Mouse (Mus musculus) forebrain, embryonic 12.5 days (tissue): Measurements from ENCODE around the gene Ercc8. TPM values are rescaled to one million over a fixed set of nuclear protein-coding genes. Genes with fewer than 3 reads are reported as not detected.

ENCODE experiments used
- ATAC-seq: fragments of 200-750 bp; cut with Nextera tagmentation; 2 replicates; pipeline ENCODE4 v1.8.0; 2017; ENCODE audit warnings: moderate TSS enrichment; ENCODE audit not compliant: low FRiP score
- H3K27ac ChIP-seq: fragments of 300-500 bp; sonication (generic); 2 replicates; pipeline ENCODE4 v1.5.1; 2016; ENCODE audit warnings: mild to moderate bottlenecking
- H3K27me3 ChIP-seq: fragments of 300-500 bp; sonication (generic); 2 replicates; pipeline ENCODE4 v1.6.1; 2016; ENCODE audit warnings: mild to moderate bottlenecking
- H3K36me3 ChIP-seq: fragments of 300-500 bp; sonication (generic); replicated peaks from 2 replicates; pipeline ENCODE4 v1.6.1; 2016; ENCODE audit warnings: mild to moderate bottlenecking
- H3K4me1 ChIP-seq: fragments of 300-500 bp; sonication (generic); 2 replicates; pipeline ENCODE4 v1.6.1; 2016
- H3K4me2 ChIP-seq: fragments of 300-500 bp; sonication (generic); 2 replicates; pipeline ENCODE4 v1.6.1; 2016; ENCODE audit warnings: mild to moderate bottlenecking, moderate library complexity
- H3K4me3 ChIP-seq: fragments of 300-500 bp; sonication (generic); replicated peaks from 2 replicates; pipeline ENCODE4 v1.5.1; 2016; ENCODE audit warnings: mild to moderate bottlenecking
- H3K9ac ChIP-seq: fragments of 300-500 bp; sonication (generic); 2 replicates; pipeline ENCODE4 v1.6.1; 2016; ENCODE audit warnings: mild to moderate bottlenecking
- H3K9me3 ChIP-seq: fragments of 300-500 bp; sonication (generic); 2 replicates; pipeline ENCODE4 v1.6.1; 2016
- WGBS: fragments of 180-500 bp; shearing (Covaris S2); methylation state at CpG from one replicate; pipeline ENCODE4 v1.1.7; 2016; 5-methylcytosine and 5-hydroxymethylcytosine counted together
- polyA plus RNA-seq: library from polyadenylated mRNA; unstranded; fragments of >200 nt; fragmentation: Nextera tagmentation; extraction: Ambion mirVana; gene quantifications from 2 replicates; pipeline ENCODE4 v1.2.1, GENCODE M21; 2016

Ercc8 gene
- polyA plus RNA-seq, 1 experiment from 2014 or later = 23.0 TPM

DNA sequence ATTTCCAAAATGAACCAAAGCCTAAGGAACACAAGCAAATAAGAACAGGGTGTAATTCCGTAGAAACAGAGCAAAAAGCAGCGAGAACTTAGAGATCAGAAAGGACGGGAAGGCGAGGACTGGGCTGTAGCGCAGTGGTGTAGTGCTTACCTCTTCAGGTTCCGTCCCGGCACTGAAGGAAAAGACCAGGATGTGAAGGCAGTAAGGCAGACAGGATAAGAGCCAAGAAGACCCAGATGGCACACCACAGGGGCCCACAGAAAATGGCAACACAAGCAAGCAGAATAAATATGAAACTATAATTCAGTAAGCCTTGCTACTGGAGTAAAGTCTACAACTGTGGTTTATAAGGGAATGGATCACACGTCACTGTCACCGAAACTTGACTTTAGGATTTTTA, 5.4 kb downstream of the Ercc8 start:
- Histone ChIP-seq H3K4me1 (peaks cover 8% of the 10 kb centered on the region), H3K27ac (no peak overlapping the region), H3K4me3 (no peak overlapping the region), H3K4me2 (no peak overlapping the region), H3K9ac (no peak overlapping the region), H3K36me3 (peaks cover 15% of the 10 kb centered on the region; the same call in 1 of the 2 replicates), H3K9me3 (no peaks in the 10 kb centered on the region), H3K27me3 (no peaks in the 10 kb centered on the region)
- WGBS = 95% methylated on average over 9 of the region's 9 CpGs
- ATAC-seq = no peak

- H3K27ac ChIP-seq = no peak overlapping the region
- no peak overlapping the region for H3K9ac ChIP-seq
- no peak overlapping the region for H3K4me2 ChIP-seq
- H3K27me3 ChIP-seq = no peaks in the 10 kb centered on the region
- peaks cover 18% of the 10 kb centered on the region for H3K36me3 ChIP-seq
- H3K9me3 ChIP-seq = no peaks in the 10 kb centered on the region
- no peak overlapping the region for H3K4me3 ChIP-seq
- ATAC-seq = no peak
- H3K4me1 ChIP-seq = peaks cover 3% of the 10 kb centered on the region
- WGBS = 94% methylated on average over 3 of the region's 3 CpGs
These were observed 6.1 kb downstream of the Ercc8 start for GRCm38 (mm10) chr13:108164621-108165020.

GRCm38 (mm10) chr13:108170002-108170401, 11.5 kb downstream of the Ercc8 start:
- H3K27ac ChIP-seq = no peak overlapping the region
- no peak overlapping the region for H3K4me2 ChIP-seq
- no peak overlapping the region for H3K9ac ChIP-seq
- H3K36me3 ChIP-seq = peaks cover 35% of the 10 kb centered on the region
- 95% methylated on average over 1 of the region's 1 CpGs for WGBS
- no peak for ATAC-seq
- no peaks in the 10 kb centered on the region for H3K27me3 ChIP-seq
- no peaks in the 10 kb centered on the region for H3K9me3 ChIP-seq
- no peak overlapping the region for H3K4me3 ChIP-seq
- H3K4me1 ChIP-seq = no peaks in the 10 kb centered on the region

DNA sequence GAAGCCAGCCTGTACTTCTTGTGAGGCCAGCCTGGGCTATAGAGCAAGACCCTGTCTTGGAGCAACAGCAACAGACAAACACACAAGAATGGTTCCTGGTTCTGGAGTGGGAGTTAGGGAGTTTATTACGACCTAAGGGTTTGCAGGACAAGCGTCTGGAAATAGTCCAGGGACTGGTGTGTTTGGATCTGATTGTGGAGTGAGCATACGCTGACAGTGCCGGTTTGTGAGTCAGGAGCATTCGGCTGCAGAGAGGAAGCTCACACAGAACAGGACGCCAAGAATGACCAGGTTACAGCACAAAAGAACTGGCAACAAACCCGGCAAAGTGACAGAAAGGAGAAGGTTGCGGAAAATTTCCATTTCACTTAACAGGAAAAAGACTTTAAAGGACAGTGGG, 12.0 kb downstream of the Ercc8 start:
- Histone ChIP-seq H3K4me1 (no peaks in the 10 kb centered on the region), H3K9ac (no peak overlapping the region), H3K27ac (no peak overlapping the region), H3K9me3 (no peaks in the 10 kb centered on the region), H3K4me2 (no peak overlapping the region), H3K36me3 (peaks cover 35% of the 10 kb centered on the region), H3K4me3 (no peak overlapping the region), H3K27me3 (no peaks in the 10 kb centered on the region)
- ATAC-seq = no peak
- WGBS = 88% methylated on average over 8 of the region's 8 CpGs

DNA sequence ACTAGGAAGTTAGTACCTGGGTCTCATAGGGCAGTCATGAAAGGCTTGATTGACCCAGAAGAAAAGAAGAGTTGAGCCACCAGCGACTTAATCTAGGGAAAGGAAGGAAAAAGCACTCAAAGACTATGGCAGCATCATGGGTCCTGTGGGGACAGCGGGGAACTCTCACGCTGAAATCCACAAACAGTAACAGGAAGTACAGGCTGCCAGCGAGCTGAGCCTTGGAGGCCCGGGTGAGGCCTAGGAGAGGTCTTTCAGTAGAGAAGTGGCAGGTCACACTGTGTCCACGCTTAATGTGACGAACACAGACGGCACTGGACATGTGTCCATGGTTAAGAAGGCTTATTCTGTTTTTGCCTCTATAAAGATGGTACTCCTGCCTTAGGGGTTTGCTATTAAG, 21.1 kb downstream of the Ercc8 start:
- Histone ChIP-seq H3K4me2 (no peak overlapping the region), H3K36me3 (peaks cover 55% of the 10 kb centered on the region), H3K27me3 (no peaks in the 10 kb centered on the region), H3K4me3 (no peak overlapping the region), H3K27ac (no peak overlapping the region), H3K9me3 (no peaks in the 10 kb centered on the region), H3K9ac (no peak overlapping the region), H3K4me1 (no peaks in the 10 kb centered on the region)
- WGBS = 91% methylated on average over 8 of the region's 8 CpGs
- ATAC-seq = no peak

GRCm38 (mm10) chr13:108180821-108181220, 22.3 kb downstream of the Ercc8 start:
- no peaks in the 10 kb centered on the region for H3K9me3 ChIP-seq
- no peaks in the 10 kb centered on the region for H3K27me3 ChIP-seq
- ATAC-seq = no peak
- no peak overlapping the region for H3K4me3 ChIP-seq
- WGBS = 87% methylated on average over 5 of the region's 5 CpGs
- H3K4me2 ChIP-seq = no peak overlapping the region
- H3K27ac ChIP-seq = no peak overlapping the region
- H3K4me1 ChIP-seq = no peaks in the 10 kb centered on the region
- H3K9ac ChIP-seq = no peak overlapping the region
- peaks cover 63% of the 10 kb centered on the region for H3K36me3 ChIP-seq

DNA sequence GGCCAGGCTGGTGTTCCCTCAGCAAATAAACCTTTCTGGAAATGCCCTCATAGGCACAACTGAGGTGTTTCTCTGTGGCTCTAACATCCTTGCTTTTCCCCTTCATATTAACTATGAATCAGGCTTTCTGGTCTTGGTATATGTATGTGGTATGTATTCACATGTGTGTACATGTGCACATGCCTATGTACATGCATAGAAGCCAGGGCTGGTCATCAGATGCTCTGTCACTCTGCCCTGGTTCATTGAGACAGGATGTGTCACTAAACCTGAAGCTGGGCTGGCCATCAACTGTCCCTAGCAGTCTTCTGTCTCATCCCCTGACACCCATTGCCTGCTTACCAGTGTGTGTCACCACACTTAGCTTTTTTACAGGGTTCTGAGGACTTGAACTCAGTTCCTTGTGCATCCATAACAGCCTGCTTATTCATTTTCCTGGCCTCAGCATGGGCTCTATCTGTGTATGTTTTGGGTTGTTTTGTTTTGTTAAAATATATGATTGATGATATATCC, 26.3 kb downstream of the Ercc8 start:
- Histone ChIP-seq H3K27ac (no peak overlapping the region), H3K4me1 (no peaks in the 10 kb centered on the region), H3K4me2 (no peak overlapping the region), H3K27me3 (no peaks in the 10 kb centered on the region), H3K4me3 (no peak overlapping the region), H3K36me3 (peaks cover 54% of the 10 kb centered on the region), H3K9me3 (no peaks in the 10 kb centered on the region), H3K9ac (no peak overlapping the region)
- ATAC-seq = no peak

- ATAC-seq = no peak
- no peak overlapping the region for H3K4me2 ChIP-seq
- no peaks in the 10 kb centered on the region for H3K27me3 ChIP-seq
- WGBS = 92% methylated on average over 3 of the region's 3 CpGs
- H3K9ac ChIP-seq = no peak overlapping the region
- no peak overlapping the region for H3K27ac ChIP-seq
- H3K36me3 ChIP-seq = peaks cover 52% of the 10 kb centered on the region
- no peaks in the 10 kb centered on the region for H3K4me1 ChIP-seq
- no peaks in the 10 kb centered on the region for H3K9me3 ChIP-seq
- no peak overlapping the region for H3K4me3 ChIP-seq
These were observed 27.0 kb downstream of the Ercc8 start for GRCm38 (mm10) chr13:108185530-108185929.

- Histone ChIP-seq H3K4me2 (no peak overlapping the region), H3K27ac (no peak overlapping the region), H3K4me1 (no peaks in the 10 kb centered on the region), H3K36me3 (peaks cover 37% of the 10 kb centered on the region), H3K9ac (no peak overlapping the region), H3K9me3 (no peaks in the 10 kb centered on the region), H3K27me3 (no peaks in the 10 kb centered on the region), H3K4me3 (no peak overlapping the region)
- ATAC-seq = no peak
- 97% methylated on average over 4 of the region's 4 CpGs for WGBS
These were observed 29.5 kb downstream of the Ercc8 start for GRCm38 (mm10) chr13:108187994-108188393.

DNA sequence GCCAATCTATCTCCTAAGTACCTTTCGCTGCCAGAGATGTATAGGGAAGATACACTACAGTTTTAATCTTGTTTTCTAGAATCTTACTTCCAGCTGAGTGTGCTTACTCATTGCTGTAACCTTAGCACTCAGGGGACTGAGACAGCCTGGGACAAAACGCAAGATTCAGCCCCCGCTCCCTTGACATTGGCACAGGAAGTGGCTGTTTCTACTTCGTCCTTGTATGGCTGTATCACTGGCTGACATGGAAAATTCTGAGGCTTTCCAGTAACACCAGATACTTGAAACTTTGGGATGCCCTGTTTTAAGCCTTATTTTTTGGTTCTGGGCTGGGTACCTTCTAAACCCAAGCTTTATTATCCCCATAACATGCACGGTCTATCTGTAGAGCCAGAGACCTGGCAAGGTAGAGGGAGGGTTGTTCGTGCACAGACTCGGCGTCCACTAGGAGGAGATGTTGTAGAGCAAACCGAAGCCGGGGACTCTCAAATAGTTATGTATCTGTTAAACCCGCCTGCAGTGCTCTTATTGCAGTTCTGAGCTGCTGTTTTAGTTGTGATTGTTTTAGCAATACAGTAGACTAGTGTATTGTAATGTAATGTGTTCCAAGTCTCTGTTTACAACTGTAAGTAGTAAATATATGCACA, 32.7 kb downstream of the Ercc8 start:
- H3K27ac ChIP-seq = no peak overlapping the region
- H3K9ac ChIP-seq = no peak overlapping the region
- no peaks in the 10 kb centered on the region for H3K9me3 ChIP-seq
- peaks cover 34% of the 10 kb centered on the region for H3K36me3 ChIP-seq
- WGBS = 71% methylated on average over 11 of the region's 11 CpGs
- H3K27me3 ChIP-seq = no peaks in the 10 kb centered on the region
- H3K4me1 ChIP-seq = no peaks in the 10 kb centered on the region
- no peak overlapping the region for H3K4me2 ChIP-seq
- peak; percentile 60; the same call in 1 of the 2 replicates for ATAC-seq
- no peak overlapping the region for H3K4me3 ChIP-seq

GRCm38 (mm10) chr13:108195474-108195873, 36.9 kb downstream of the Ercc8 start:
- H3K9me3 ChIP-seq = no peaks in the 10 kb centered on the region
- H3K4me2 ChIP-seq = no peak overlapping the region
- ATAC-seq = no peak
- H3K27ac ChIP-seq = no peak overlapping the region
- no peaks in the 10 kb centered on the region for H3K4me1 ChIP-seq
- no peak overlapping the region for H3K9ac ChIP-seq
- 95% methylated on average over 6 of the region's 6 CpGs for WGBS
- H3K4me3 ChIP-seq = no peak overlapping the region
- no peaks in the 10 kb centered on the region for H3K27me3 ChIP-seq
- H3K36me3 ChIP-seq = peaks cover 24% of the 10 kb centered on the region

DNA sequence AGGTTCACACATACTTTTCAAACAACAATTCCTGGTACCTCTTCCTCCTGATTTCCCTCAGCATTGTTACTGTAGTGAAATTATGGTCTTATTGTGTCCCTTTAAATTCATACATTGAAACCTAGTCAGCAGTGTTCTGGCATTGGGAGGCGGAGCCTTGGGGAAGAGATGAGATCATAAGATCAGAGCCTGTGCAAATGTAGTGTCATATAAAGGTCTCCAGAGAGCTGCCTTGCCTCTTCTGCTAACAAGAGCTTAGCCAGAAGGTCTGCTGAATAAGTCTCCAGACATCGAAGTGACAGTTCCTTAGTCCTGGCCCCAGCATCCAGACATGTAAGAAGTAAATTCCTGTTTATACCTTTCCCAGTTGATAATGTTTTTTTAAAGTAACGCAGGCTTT, 46.3 kb downstream of the Ercc8 start:
- Histone ChIP-seq H3K4me1 (no peaks in the 10 kb centered on the region), H3K9me3 (no peaks in the 10 kb centered on the region), H3K4me3 (no peak overlapping the region), H3K4me2 (no peak overlapping the region), H3K9ac (no peak overlapping the region), H3K27me3 (no peaks in the 10 kb centered on the region), H3K36me3 (no peaks in the 10 kb centered on the region), H3K27ac (no peak overlapping the region)
- 93% methylated on average over 3 of the region's 3 CpGs for WGBS
- ATAC-seq = no peak

DNA sequence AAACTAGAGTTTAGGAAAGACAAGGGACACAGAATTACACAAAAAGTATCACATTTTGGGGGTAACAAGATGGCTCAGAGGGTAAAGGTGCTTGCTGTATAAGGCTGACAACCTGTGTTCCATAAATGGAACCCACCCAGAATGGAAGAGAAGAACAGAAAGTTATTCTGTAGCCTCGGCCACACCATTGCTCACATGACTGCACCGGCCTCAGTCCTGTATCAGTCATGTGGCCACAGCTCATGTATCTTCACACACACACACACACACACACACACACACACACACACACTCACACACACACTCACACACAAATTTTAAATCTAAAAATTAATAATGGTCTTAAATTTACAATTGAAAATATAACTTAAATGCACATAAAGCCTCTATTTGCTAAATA, 48.9 kb downstream of the Ercc8 start:
- no peak overlapping the region for H3K27ac ChIP-seq
- 84% methylated on average over 2 of the region's 2 CpGs for WGBS
- no peaks in the 10 kb centered on the region for H3K36me3 ChIP-seq
- H3K9ac ChIP-seq = no peak overlapping the region
- H3K9me3 ChIP-seq = no peaks in the 10 kb centered on the region
- ATAC-seq = no peak
- H3K27me3 ChIP-seq = peaks cover 2% of the 10 kb centered on the region; the same call in 1 of the 2 replicates
- no peaks in the 10 kb centered on the region for H3K4me1 ChIP-seq
- no peak overlapping the region for H3K4me2 ChIP-seq
- H3K4me3 ChIP-seq = no peak overlapping the region
